Mouse (Mus musculus) limb, embryonic 15.5 days (tissue): ENCODE results near the gene Lrpap1. TPM values are rescaled to one million over a fixed set of nuclear protein-coding genes. Genes with fewer than 3 reads are reported as not detected.

ENCODE experiments used
- ATAC-seq: fragments of 200-750 bp; cut with Nextera tagmentation; 2 replicates; pipeline ENCODE4 v1.8.0; 2017; ENCODE audit warnings: low read depth, moderate TSS enrichment; ENCODE audit not compliant: insufficient number of reproducible peaks, low FRiP score, low TSS enrichment
- H3K27ac ChIP-seq: fragments of 300-500 bp; sonication (generic); 2 replicates; pipeline ENCODE4 v1.5.1; 2015; ENCODE audit warnings: moderate library complexity, mild to moderate bottlenecking, inconsistent platforms
- H3K27me3 ChIP-seq: fragments of 300-500 bp; sonication (generic); 2 replicates; pipeline ENCODE4 v1.6.1; 2015; ENCODE audit warnings: inconsistent platforms
- H3K36me3 ChIP-seq: fragments of 300-500 bp; sonication (generic); 2 replicates; pipeline ENCODE4 v1.6.1; 2015; ENCODE audit warnings: inconsistent platforms
- H3K4me1 ChIP-seq: fragments of 300-500 bp; sonication (generic); 2 replicates; pipeline ENCODE4 v1.6.1; 2015; ENCODE audit warnings: inconsistent platforms
- H3K4me2 ChIP-seq: fragments of 300-500 bp; sonication (generic); 2 replicates; pipeline ENCODE4 v1.6.1; 2015; ENCODE audit warnings: mild to moderate bottlenecking, inconsistent platforms
- H3K4me3 ChIP-seq: fragments of 300-500 bp; sonication (generic); 2 replicates; pipeline ENCODE4 v1.5.1; 2015; ENCODE audit warnings: mild to moderate bottlenecking, inconsistent platforms
- H3K9ac ChIP-seq: fragments of 300-500 bp; sonication (generic); 2 replicates; pipeline ENCODE4 v1.6.1; 2015; ENCODE audit warnings: inconsistent platforms
- H3K9me3 ChIP-seq: fragments of 300-500 bp; sonication (generic); 2 replicates; pipeline ENCODE4 v1.6.1; 2016; ENCODE audit warnings: inconsistent platforms
- WGBS: fragments of 180-500 bp; shearing (Covaris S2); methylation state at CpG from one replicate; pipeline ENCODE4 v1.1.7; 2015; 5-methylcytosine and 5-hydroxymethylcytosine counted together
- polyA plus RNA-seq: library from polyadenylated mRNA; unstranded; fragments of >200 nt; fragmentation: Nextera tagmentation; extraction: Ambion mirVana; gene quantifications from 2 replicates; pipeline ENCODE4 v1.2.1, GENCODE M21; 2015

Gene Lrpap1
- polyA plus RNA-seq, 1 experiment from 2014 or later: 125 TPM

DNA sequence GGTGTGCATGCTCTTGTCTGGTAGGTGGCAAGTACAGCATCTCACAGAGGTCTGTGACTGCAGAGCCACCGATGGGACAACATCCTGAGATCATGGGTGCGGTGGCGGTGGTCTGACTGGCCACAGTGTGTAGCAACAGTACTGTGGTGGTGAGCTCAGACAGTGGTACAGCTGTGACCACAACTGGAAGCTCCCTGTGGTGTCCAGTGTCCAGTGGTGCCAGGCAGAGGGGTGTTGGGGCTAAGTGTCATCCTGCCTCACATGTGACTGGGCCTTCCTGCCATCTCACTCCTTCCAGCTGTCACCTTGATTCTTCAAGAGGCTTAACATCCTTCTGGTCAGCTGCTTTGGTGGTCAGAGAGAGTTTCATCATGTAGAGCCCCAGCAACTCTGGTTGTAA, 50.9 kb downstream of the Lrpap1 start:
- ATAC-seq: no peak
- Histone ChIP-seq H3K4me2 (no peak overlapping the region), H3K9ac (no peak overlapping the region), H3K27ac (no peak overlapping the region), H3K4me3 (no peak overlapping the region), H3K9me3 (no peaks in the 10 kb centered on the region), H3K27me3 (peaks cover 39% of the 10 kb centered on the region), H3K4me1 (peaks cover 18% of the 10 kb centered on the region), H3K36me3 (no peaks in the 10 kb centered on the region)
- 91% methylated on average over 3 of the region's 3 CpGs for WGBS

DNA sequence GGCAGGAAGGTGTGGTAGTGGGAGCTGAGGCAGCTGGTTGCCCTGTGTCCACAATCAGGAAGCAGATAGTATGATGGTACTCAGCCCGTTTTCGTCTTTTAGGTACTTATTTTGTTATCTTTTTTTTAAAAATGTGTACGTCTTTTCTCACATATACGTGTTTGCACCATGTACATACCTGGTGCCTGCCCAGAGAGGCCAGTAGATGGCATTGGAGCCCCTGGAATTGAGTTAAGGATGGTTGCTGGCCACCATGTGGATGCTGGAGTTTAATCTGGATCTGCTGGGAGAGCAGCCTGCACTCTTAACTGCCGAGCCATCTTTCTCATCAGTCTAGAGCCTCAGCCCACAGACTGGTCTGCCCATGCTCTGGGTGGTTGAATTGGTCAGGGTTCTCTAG, 55.0 kb downstream of the Lrpap1 start:
- no peak overlapping the region for H3K27ac ChIP-seq
- H3K4me3 ChIP-seq: no peak overlapping the region
- ATAC-seq: no peak
- no peaks in the 10 kb centered on the region for H3K36me3 ChIP-seq
- no peaks in the 10 kb centered on the region; the same call in 1 of the 2 replicates for H3K27me3 ChIP-seq
- no peaks in the 10 kb centered on the region for H3K4me1 ChIP-seq
- no peaks in the 10 kb centered on the region for H3K9me3 ChIP-seq
- 73% methylated on average over 5 of the region's 5 CpGs for WGBS
- H3K4me2 ChIP-seq: no peak overlapping the region
- no peak overlapping the region for H3K9ac ChIP-seq

DNA sequence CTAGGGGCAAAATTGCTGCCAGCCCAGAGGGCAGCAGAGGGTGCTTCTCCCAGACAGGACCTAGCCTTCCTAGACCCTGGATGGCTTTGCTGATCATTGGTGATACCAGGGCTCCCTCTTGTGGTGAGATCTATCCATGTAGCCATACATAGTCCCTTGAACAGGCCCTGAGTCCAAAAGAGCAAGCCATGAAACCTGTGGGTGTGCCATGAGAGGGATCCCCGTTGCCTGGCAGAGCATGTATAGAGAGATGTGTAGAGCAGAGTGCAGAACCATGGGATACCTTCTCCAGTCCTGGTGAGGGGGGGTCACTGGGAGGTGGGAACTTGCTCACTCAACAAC, 62.5 kb downstream of the Lrpap1 start:
- no peak for ATAC-seq

DNA sequence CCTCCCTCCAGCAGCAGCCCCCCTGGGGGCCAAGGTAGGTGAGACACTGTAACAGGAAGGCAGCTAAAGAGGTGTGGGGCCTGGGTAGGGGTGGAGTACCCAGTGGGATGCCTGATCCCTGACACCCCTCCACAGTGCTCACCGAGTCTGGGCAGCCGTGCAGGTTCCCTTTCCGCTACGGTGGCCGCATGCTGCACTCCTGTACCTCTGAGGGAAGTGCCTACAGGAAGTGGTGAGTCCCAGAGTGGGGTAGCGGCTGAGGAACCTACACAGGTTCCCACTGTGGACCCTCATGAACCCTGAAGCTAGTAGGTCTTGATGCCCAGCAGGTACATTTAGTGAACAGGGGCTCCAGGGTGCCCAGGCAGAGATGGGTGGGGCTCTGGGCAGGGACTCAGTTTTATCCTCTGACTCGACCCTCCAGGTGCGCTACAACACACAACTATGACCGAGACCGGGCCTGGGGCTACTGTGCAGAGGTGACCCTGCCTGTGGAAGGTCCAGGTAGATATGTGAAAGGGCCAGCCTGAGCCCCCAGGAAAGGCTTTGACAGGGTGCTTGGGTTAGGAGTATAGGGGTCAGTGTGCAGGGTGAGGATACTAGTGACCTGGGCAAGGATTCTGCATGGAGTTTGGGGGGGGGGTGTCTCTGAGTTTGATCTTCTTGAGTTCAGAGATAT, 63.0 kb downstream of the Lrpap1 start:
- Histone ChIP-seq H3K4me3 (no peak overlapping the region), H3K27me3 (no peaks in the 10 kb centered on the region), H3K9me3 (no peaks in the 10 kb centered on the region), H3K4me1 (peaks cover 3% of the 10 kb centered on the region; the same call in 1 of the 2 replicates), H3K36me3 (no peaks in the 10 kb centered on the region), H3K27ac (no peak overlapping the region), H3K9ac (no peak overlapping the region), H3K4me2 (no peak overlapping the region)
- no peak for ATAC-seq
- 64% methylated on average over 10 of the region's 10 CpGs for WGBS

More for the DNA sequence above, 62.5 kb downstream of the Lrpap1 start:
- Histone ChIP-seq H3K9ac (no peak overlapping the region), H3K27me3 (no peaks in the 10 kb centered on the region), H3K4me3 (no peak overlapping the region), H3K4me2 (no peak overlapping the region), H3K27ac (no peak overlapping the region), H3K4me1 (no peaks in the 10 kb centered on the region), H3K9me3 (no peaks in the 10 kb centered on the region), H3K36me3 (no peaks in the 10 kb centered on the region)
- 23% methylated on average over 1 of the region's 1 CpGs for WGBS

Other genes with a start within 250 kb of the Lrpap1 start
- 0.68 and 0.82 TPM in 2 replicates for gene Msantd1, start 197.8 kb downstream of the Lrpap1 start, polyA plus RNA-seq
- 36.4 and 37.5 TPM in 2 replicates for gene Rgs12, start 156.3 kb downstream of the Lrpap1 start, polyA plus RNA-seq
- 0.37 and 0.49 TPM in 2 replicates for gene Hgfac, start 64.3 kb downstream of the Lrpap1 start, polyA plus RNA-seq
- gene Dok7, start 49.0 kb downstream of the Lrpap1 start, polyA plus RNA-seq: 5.5 and 9.5 TPM in 2 replicates
- not detected in 2 replicates for gene Adra2c, start 172.6 kb upstream of the Lrpap1 start, polyA plus RNA-seq